ENCODE assay signal across 17 mouse cellular contexts in the genomic region with DNA sequence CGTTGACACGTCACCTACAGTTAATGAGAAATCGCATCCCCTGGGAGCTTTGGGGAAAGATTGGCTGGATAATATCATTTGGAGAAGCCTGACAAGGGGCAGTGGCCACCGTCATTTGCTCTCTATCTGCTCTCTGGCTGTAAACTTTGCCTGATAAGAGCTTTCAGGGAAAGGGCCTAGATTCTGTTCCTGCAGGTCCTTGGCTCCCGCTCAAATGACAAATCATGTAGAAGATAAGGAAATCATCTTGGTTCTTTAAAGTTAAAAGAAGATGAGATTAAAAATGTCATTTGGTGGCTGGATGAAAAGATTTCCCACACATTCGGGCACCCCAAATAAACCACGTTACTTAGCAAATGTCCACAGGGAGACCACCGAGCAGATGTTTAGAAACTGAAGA.
DNase-seq lines count a peak whose midpoint lies in the region; ATAC-seq lines count a peak whose summit lies in the region.
"Had no signal": no experiment of that assay in that cellular context is flagged by ENCODE, and none has a peak within 500 bp of the region (broad histone marks: within the 10 kb centered on the region; RNA-seq: fewer than 3 reads in every experiment).

No protein-coding gene starts in this region.

- H3K9me3 ChIP-seq in heart, embryonic 14.5 days (ENCODE audit: control insufficient read depth, low read length), result no peaks in the 10 kb centered on the region
- H3K9me3 ChIP-seq: embryonic facial prominence, embryonic 12.5 days; forebrain, embryonic 15.5 days; hindbrain, embryonic 12.5 days had no signal

- peak overlapping the region; percentile 1; the same call in 1 of the 2 replicates for H3K9ac ChIP-seq in heart, embryonic 14.5 days (ENCODE audit: low read length)
- H3K9ac ChIP-seq: embryonic facial prominence, embryonic 12.5 days; forebrain, embryonic 15.5 days; hindbrain, embryonic 12.5 days had no signal

- no peak overlapping the region for H3K4me3 ChIP-seq in heart, embryonic 14.5 days (ENCODE audit: control insufficient read depth in 1 of 2, insufficient read depth in 1 of 2, low read depth in 1 of 2, low read length in 2 of 2)
- H3K4me3 ChIP-seq: embryonic facial prominence, embryonic 12.5 days; forebrain, embryonic 15.5 days; hindbrain, embryonic 12.5 days had no signal

- H3K4me1 ChIP-seq in heart, embryonic 14.5 days (ENCODE audit: control insufficient read depth in 2 of 2, insufficient read depth in 2 of 2, low read length in 2 of 2), result peaks cover 64 to 86% of the 10 kb centered on the region in 2 experiments

- 24% methylated on average over 8 of the region's 8 CpGs for WGBS in heart, embryonic 14.5 days

- DNase-seq in adrenal gland, adult 8-10 months, result peak; percentile 46
- no peak for DNase-seq in adrenal gland, postnatal 4 days (ENCODE audit: low spot score in 2 of 2)
- no peak for DNase-seq in heart, adult 11 months
- peak; percentile 45 for DNase-seq in adrenal gland, postnatal 14 days
- DNase-seq in gastrocnemius, adult 18-20 months (ENCODE audit: low spot score), result no peak
- DNase-seq: cerebellum, adult 8-10 months; gastrocnemius, postnatal 10 days; heart, postnatal 4 days; kidney, adult 8-10 months had no signal

- ATAC-seq in heart, embryonic 14.5 days (ENCODE audit: insufficient number of reproducible peaks, insufficient read depth, low FRiP score, low read depth), result no peak
- ATAC-seq: forebrain, embryonic 15.5 days; hindbrain, embryonic 16.5 days; inflammation-experienced regulatory T-cells, adult 6 months; intestine, postnatal 0 days had no signal

- H3K27me3 ChIP-seq in heart, embryonic 14.5 days (ENCODE audit: control insufficient read depth, insufficient read depth, low read length), result peaks cover 8% of the 10 kb centered on the region; the same call in 1 of the 2 replicates
- H3K27me3 ChIP-seq: CH12.LX; embryonic facial prominence, embryonic 12.5 days had no signal

- H3K36me3 ChIP-seq in heart, embryonic 14.5 days (ENCODE audit: control insufficient read depth, insufficient read depth, low read length), result no peaks in the 10 kb centered on the region
- H3K36me3 ChIP-seq: embryonic facial prominence, embryonic 12.5 days; forebrain, embryonic 15.5 days; hindbrain, embryonic 12.5 days had no signal

- H3K4me2 ChIP-seq in heart, embryonic 14.5 days (ENCODE audit: low read length), result no peak overlapping the region
- H3K4me2 ChIP-seq: embryonic facial prominence, embryonic 12.5 days; forebrain, embryonic 15.5 days; hindbrain, embryonic 12.5 days had no signal

- no peak overlapping the region for H3K27ac ChIP-seq in heart, embryonic 14.5 days (replicated peaks in 1 of 2; ENCODE audit: control insufficient read depth in 1 of 2, insufficient read depth in 1 of 2, low read depth in 2 of 2, low read length in 2 of 2)
- H3K27ac ChIP-seq: embryonic facial prominence, embryonic 12.5 days; forebrain, embryonic 15.5 days; hindbrain, embryonic 12.5 days had no signal

Comparison
In these comparisons a context has a peak if more than half of its experiments do, and no peak if none do; other contexts are left out.
1. DNase-seq: peak in adrenal gland, adult 8-10 months (single experiment) and adrenal gland, postnatal 14 days (single experiment); none in adrenal gland, postnatal 4 days (0 of 2), heart, adult 11 months (single experiment) and gastrocnemius, adult 18-20 months (single experiment).